Mouse (Mus musculus): Measurements from ENCODE around the gene Tcl1b2. TPM values are rescaled to one million over a fixed set of nuclear protein-coding genes. Genes with fewer than 3 reads are reported as not detected.
A peak's percentile ranks its signal among the peaks of the same experiment; 100 is the strongest.

Gene Tcl1b2
- polyA plus RNA-seq (2014; fragmentation: Nextera tagmentation; extraction: Ambion mirVana): not detected in 2 replicates

- Histone ChIP-seq H3K9me3 (ENCODE audit: control insufficient read depth, low read length) (no peaks in the 10 kb centered on the region), H3K36me3 (ENCODE audit: control insufficient read depth, insufficient read depth, low read length) (no peaks in the 10 kb centered on the region), H3K4me1 (ENCODE audit: control insufficient read depth in 2 of 2, insufficient read depth in 2 of 2, low read length in 2 of 2) (no peaks in the 10 kb centered on the region), H3K4me3 (ENCODE audit: control insufficient read depth in 1 of 2, insufficient read depth in 1 of 2, low read depth in 1 of 2, low read length in 2 of 2) (no peak within 1 kb of the TSS), H3K27me3 (ENCODE audit: control insufficient read depth, insufficient read depth, low read length) (no peaks in the 10 kb centered on the region), H3K4me2 (ENCODE audit: low read length) (no peak within 1 kb of the TSS), H3K27ac (replicated peaks in 1 of 2; ENCODE audit: control insufficient read depth in 1 of 2, insufficient read depth in 1 of 2, low read depth in 2 of 2, low read length in 2 of 2) (no peak within 1 kb of the TSS), H3K9ac (ENCODE audit: low read length) (no peak within 1 kb of the TSS)
- ATAC-seq (ENCODE audit: insufficient number of reproducible peaks, insufficient read depth, low FRiP score, low read depth): no peak
- 63% methylated on average over 3 of the region's 3 CpGs for WGBS
Observed at GRCm38 (mm10) chr12:105145714-105146113, at the start of gene Tcl1b2. Gene Tcl1b2 (plus strand): TSS chr12:105146014.

- Histone ChIP-seq H3K9me3 (ENCODE audit: control insufficient read depth, low read length) (no peaks in the 10 kb centered on the region), H3K4me1 (ENCODE audit: control insufficient read depth in 2 of 2, insufficient read depth in 2 of 2, low read length in 2 of 2) (no peaks in the 10 kb centered on the region), H3K27ac (replicated peaks in 1 of 2; ENCODE audit: control insufficient read depth in 1 of 2, insufficient read depth in 1 of 2, low read depth in 2 of 2, low read length in 2 of 2) (no peak overlapping the region), H3K36me3 (ENCODE audit: control insufficient read depth, insufficient read depth, low read length) (no peaks in the 10 kb centered on the region), H3K4me3 (ENCODE audit: control insufficient read depth in 1 of 2, insufficient read depth in 1 of 2, low read depth in 1 of 2, low read length in 2 of 2) (no peak overlapping the region), H3K9ac (ENCODE audit: low read length) (no peak overlapping the region), H3K27me3 (ENCODE audit: control insufficient read depth, insufficient read depth, low read length) (peaks cover 15% of the 10 kb centered on the region), H3K4me2 (ENCODE audit: low read length) (no peak overlapping the region)
- 53% methylated on average over 9 of the region's 9 CpGs for WGBS
- ATAC-seq (ENCODE audit: insufficient number of reproducible peaks, insufficient read depth, low FRiP score, low read depth): no peak
Observed at GRCm38 (mm10) chr12:105099466-105100044, 46.3 kb upstream of the Tcl1b2 start.

- Histone ChIP-seq H3K9ac (ENCODE audit: low read length) (no peak overlapping the region), H3K27me3 (ENCODE audit: control insufficient read depth, insufficient read depth, low read length) (peaks cover 15% of the 10 kb centered on the region), H3K9me3 (ENCODE audit: control insufficient read depth, low read length) (no peaks in the 10 kb centered on the region), H3K4me1 (ENCODE audit: control insufficient read depth in 2 of 2, insufficient read depth in 2 of 2, low read length in 2 of 2) (no peaks in the 10 kb centered on the region), H3K36me3 (ENCODE audit: control insufficient read depth, insufficient read depth, low read length) (no peaks in the 10 kb centered on the region), H3K4me2 (ENCODE audit: low read length) (no peak overlapping the region), H3K27ac (replicated peaks in 1 of 2; ENCODE audit: control insufficient read depth in 1 of 2, insufficient read depth in 1 of 2, low read depth in 2 of 2, low read length in 2 of 2) (no peak overlapping the region), H3K4me3 (ENCODE audit: control insufficient read depth in 1 of 2, insufficient read depth in 1 of 2, low read depth in 1 of 2, low read length in 2 of 2) (no peak overlapping the region)
- WGBS: 54% methylated on average over 8 of the region's 8 CpGs
- ATAC-seq (ENCODE audit: insufficient number of reproducible peaks, insufficient read depth, low FRiP score, low read depth): no peak
Observed at GRCm38 (mm10) chr12:105102901-105103300, 42.9 kb upstream of the Tcl1b2 start.

GRCm38 (mm10) chr12:105104036-105104435 lies 41.8 kb upstream of the Tcl1b2 start:
- no peaks in the 10 kb centered on the region for H3K36me3 ChIP-seq (ENCODE audit: control insufficient read depth, insufficient read depth, low read length)
- no peak overlapping the region for H3K27ac ChIP-seq (replicated peaks in 1 of 2; ENCODE audit: control insufficient read depth in 1 of 2, insufficient read depth in 1 of 2, low read depth in 2 of 2, low read length in 2 of 2)
- WGBS: 6% methylated on average over 4 of the region's 4 CpGs
- no peaks in the 10 kb centered on the region for H3K9me3 ChIP-seq (ENCODE audit: control insufficient read depth, low read length)
- no peak overlapping the region for H3K9ac ChIP-seq (ENCODE audit: low read length)
- H3K4me2 ChIP-seq (ENCODE audit: low read length): no peak overlapping the region
- peaks cover 0 to 2% of the 10 kb centered on the region in 2 experiments; a peak in 1 of 4 replicates for H3K4me1 ChIP-seq (ENCODE audit: control insufficient read depth in 2 of 2, insufficient read depth in 2 of 2, low read length in 2 of 2)
- H3K4me3 ChIP-seq (ENCODE audit: control insufficient read depth in 1 of 2, insufficient read depth in 1 of 2, low read depth in 1 of 2, low read length in 2 of 2): no peak overlapping the region
- peaks cover 15% of the 10 kb centered on the region for H3K27me3 ChIP-seq (ENCODE audit: control insufficient read depth, insufficient read depth, low read length)
- ATAC-seq (ENCODE audit: insufficient number of reproducible peaks, insufficient read depth, low FRiP score, low read depth): no peak

- Histone ChIP-seq H3K27ac (replicated peaks in 1 of 2; ENCODE audit: control insufficient read depth in 1 of 2, insufficient read depth in 1 of 2, low read depth in 2 of 2, low read length in 2 of 2) (no peak overlapping the region), H3K9me3 (ENCODE audit: control insufficient read depth, low read length) (no peaks in the 10 kb centered on the region), H3K4me3 (ENCODE audit: control insufficient read depth in 1 of 2, insufficient read depth in 1 of 2, low read depth in 1 of 2, low read length in 2 of 2) (no peak overlapping the region), H3K4me2 (ENCODE audit: low read length) (no peak overlapping the region), H3K9ac (ENCODE audit: low read length) (no peak overlapping the region), H3K36me3 (ENCODE audit: control insufficient read depth, insufficient read depth, low read length) (no peaks in the 10 kb centered on the region), H3K4me1 (ENCODE audit: control insufficient read depth in 2 of 2, insufficient read depth in 2 of 2, low read length in 2 of 2) (peaks cover 5 to 10% of the 10 kb centered on the region in 2 experiments; a peak in 2 of 4 replicates), H3K27me3 (ENCODE audit: control insufficient read depth, insufficient read depth, low read length) (peaks cover 9% of the 10 kb centered on the region)
- 68% methylated on average over 5 of the region's 5 CpGs for WGBS
- no peak for ATAC-seq (ENCODE audit: insufficient number of reproducible peaks, insufficient read depth, low FRiP score, low read depth)
Observed at GRCm38 (mm10) chr12:105105326-105105725, 40.5 kb upstream of the Tcl1b2 start.

- WGBS: 89% methylated on average over 4 of the region's 4 CpGs
- Histone ChIP-seq H3K4me2 (ENCODE audit: low read length) (no peak overlapping the region), H3K27ac (replicated peaks in 1 of 2; ENCODE audit: control insufficient read depth in 1 of 2, insufficient read depth in 1 of 2, low read depth in 2 of 2, low read length in 2 of 2) (no peak overlapping the region), H3K36me3 (ENCODE audit: control insufficient read depth, insufficient read depth, low read length) (no peaks in the 10 kb centered on the region), H3K9me3 (ENCODE audit: control insufficient read depth, low read length) (no peaks in the 10 kb centered on the region), H3K4me1 (ENCODE audit: control insufficient read depth in 2 of 2, insufficient read depth in 2 of 2, low read length in 2 of 2) (peaks cover 7 to 10% of the 10 kb centered on the region in 2 experiments; a peak in 2 of 4 replicates), H3K4me3 (ENCODE audit: control insufficient read depth in 1 of 2, insufficient read depth in 1 of 2, low read depth in 1 of 2, low read length in 2 of 2) (no peak overlapping the region), H3K9ac (ENCODE audit: low read length) (no peak overlapping the region), H3K27me3 (ENCODE audit: control insufficient read depth, insufficient read depth, low read length) (no peaks in the 10 kb centered on the region; the same call in 1 of the 2 replicates)
- ATAC-seq (ENCODE audit: insufficient number of reproducible peaks, insufficient read depth, low FRiP score, low read depth): no peak
Observed at GRCm38 (mm10) chr12:105108856-105109255, 37.0 kb upstream of the Tcl1b2 start.

GRCm38 (mm10) chr12:105109406-105109805 lies 36.4 kb upstream of the Tcl1b2 start:
- Histone ChIP-seq H3K36me3 (ENCODE audit: control insufficient read depth, insufficient read depth, low read length) (no peaks in the 10 kb centered on the region), H3K27ac (replicated peaks in 1 of 2; ENCODE audit: control insufficient read depth in 1 of 2, insufficient read depth in 1 of 2, low read depth in 2 of 2, low read length in 2 of 2) (peak overlapping the region in 1 of 2 experiments; percentile 2; a peak in 2 of 4 replicates), H3K4me2 (ENCODE audit: low read length) (no peak overlapping the region), H3K4me1 (ENCODE audit: control insufficient read depth in 2 of 2, insufficient read depth in 2 of 2, low read length in 2 of 2) (peaks cover 7 to 10% of the 10 kb centered on the region in 2 experiments; a peak in 2 of 4 replicates), H3K4me3 (ENCODE audit: control insufficient read depth in 1 of 2, insufficient read depth in 1 of 2, low read depth in 1 of 2, low read length in 2 of 2) (no peak overlapping the region), H3K27me3 (ENCODE audit: control insufficient read depth, insufficient read depth, low read length) (no peaks in the 10 kb centered on the region; the same call in 1 of the 2 replicates), H3K9me3 (ENCODE audit: control insufficient read depth, low read length) (no peaks in the 10 kb centered on the region), H3K9ac (ENCODE audit: low read length) (no peak overlapping the region)
- no peak for ATAC-seq (ENCODE audit: insufficient number of reproducible peaks, insufficient read depth, low FRiP score, low read depth)
- 32% methylated on average over 3 of the region's 3 CpGs for WGBS

- WGBS: 46% methylated on average over 4 of the region's 4 CpGs
- Histone ChIP-seq H3K4me3 (ENCODE audit: control insufficient read depth in 1 of 2, insufficient read depth in 1 of 2, low read depth in 1 of 2, low read length in 2 of 2) (no peak overlapping the region), H3K4me2 (ENCODE audit: low read length) (no peak overlapping the region), H3K27me3 (ENCODE audit: control insufficient read depth, insufficient read depth, low read length) (no peaks in the 10 kb centered on the region; the same call in 1 of the 2 replicates), H3K36me3 (ENCODE audit: control insufficient read depth, insufficient read depth, low read length) (no peaks in the 10 kb centered on the region), H3K4me1 (ENCODE audit: control insufficient read depth in 2 of 2, insufficient read depth in 2 of 2, low read length in 2 of 2) (peaks cover 7 to 10% of the 10 kb centered on the region in 2 experiments; a peak in 2 of 4 replicates), H3K27ac (replicated peaks in 1 of 2; ENCODE audit: control insufficient read depth in 1 of 2, insufficient read depth in 1 of 2, low read depth in 2 of 2, low read length in 2 of 2) (peak overlapping the region in 1 of 2 experiments; percentile 2; a peak in 1 of 4 replicates), H3K9me3 (ENCODE audit: control insufficient read depth, low read length) (no peaks in the 10 kb centered on the region), H3K9ac (ENCODE audit: low read length) (no peak overlapping the region)
- no peak for ATAC-seq (ENCODE audit: insufficient number of reproducible peaks, insufficient read depth, low FRiP score, low read depth)
Observed at GRCm38 (mm10) chr12:105109812-105110211, 36.0 kb upstream of the Tcl1b2 start.
